Mouse (Mus musculus) olfactory bulb, adult 2 months (tissue): ENCODE measurements at regions not wholly inside any gene's neighbourhood (a gene's known extent, or its start where the extent isn't known, plus 50 kb on each side); places are given as distances from the start of the nearest gene placed in this dataset.

ENCODE experiments used
- CTCF ChIP-seq: fragments of 200-500 bp; IDR thresholded peaks from 2 replicates; pipeline ENCODE4 v1.5.1; 2012; ENCODE audit warnings: low read depth, mild to moderate bottlenecking, low read length, moderate library complexity; ENCODE audit not compliant: insufficient read depth
- POLR2A ChIP-seq: fragments of 200-500 bp; IDR thresholded peaks from 2 replicates; pipeline ENCODE4 v1.6.1; 2012; ENCODE audit warnings: mild to moderate bottlenecking, low read depth, low read length, moderate library complexity; ENCODE audit not compliant: insufficient read depth

DNA sequence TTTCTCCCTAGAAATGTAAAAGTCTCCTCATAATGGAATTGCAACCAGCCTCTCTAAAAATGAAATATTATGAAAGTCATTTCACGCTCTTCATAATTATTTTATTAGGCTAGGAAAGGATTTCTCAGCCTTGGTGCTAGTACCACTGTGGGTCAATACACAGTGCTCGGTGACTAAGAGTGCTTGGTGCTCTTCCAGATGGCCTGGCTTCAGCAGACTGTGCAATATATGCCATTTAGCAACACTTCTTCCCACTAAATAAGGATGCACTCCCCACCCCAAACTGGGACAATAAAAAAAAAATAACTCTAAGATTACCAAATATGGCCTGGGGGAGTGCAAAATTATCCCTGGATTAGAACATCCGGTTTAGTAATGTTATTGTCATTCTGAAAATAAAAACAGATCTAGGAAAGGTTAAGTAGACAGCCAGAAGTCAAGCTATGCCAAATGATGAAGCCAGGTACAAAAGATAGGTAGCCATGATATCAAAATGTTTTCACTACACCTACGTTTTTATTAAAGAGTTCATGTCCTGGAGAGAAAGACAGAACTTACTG, 2333.4 kb upstream of the Gm7489 start:
- TF ChIP-seq POLR2A (no peak), CTCF (no peak)
